Mouse (Mus musculus): Measurements from ENCODE around the gene Rpl18a.

- no peak for TF ChIP-seq GATA1 (IDR thresholded peaks at IDR 0.05; ENCODE audit: low read length)
- TF ChIP-seq TAL1 (IDR thresholded peaks at IDR 0.05; ENCODE audit: low read length), result no peak
Measured at GRCm38 (mm10) chr8:70863956-70864711, 33.1 kb downstream of the Rpl18a start.

All from erythroblast, embryonic 14.5 days (primary cell).